Mouse (Mus musculus) common myeloid progenitor, adult 5-6 weeks (primary cell): Measurements from ENCODE around the gene Gba. TPM values are rescaled to one million over a fixed set of nuclear protein-coding genes. Genes with fewer than 3 reads are reported as not detected.
"Not testable (repeated sequence)": the region's sequence is repeated elsewhere in the genome, so short reads cannot be mapped to it uniquely, and the experiment has no call there.

Experiments used
- ATAC-seq: replicated peaks from 2 replicates; pipeline ENCODE4 v1.8.0; 2016; ENCODE audit warnings: low read depth, mild to moderate bottlenecking, moderate TSS enrichment, inconsistent platforms; ENCODE audit not compliant: poor library complexity, severe bottlenecking
- total RNA-seq: library from RNA; stranded (forward); fragments of 200-1000, 187-1606 nt; gene quantifications from 2 replicates; pipeline ENCODE4 v1.2.3, GENCODE M21; 2017

Gene Gba
- 37.8 and 41.5 TPM in 2 replicates for total RNA-seq

DNA sequence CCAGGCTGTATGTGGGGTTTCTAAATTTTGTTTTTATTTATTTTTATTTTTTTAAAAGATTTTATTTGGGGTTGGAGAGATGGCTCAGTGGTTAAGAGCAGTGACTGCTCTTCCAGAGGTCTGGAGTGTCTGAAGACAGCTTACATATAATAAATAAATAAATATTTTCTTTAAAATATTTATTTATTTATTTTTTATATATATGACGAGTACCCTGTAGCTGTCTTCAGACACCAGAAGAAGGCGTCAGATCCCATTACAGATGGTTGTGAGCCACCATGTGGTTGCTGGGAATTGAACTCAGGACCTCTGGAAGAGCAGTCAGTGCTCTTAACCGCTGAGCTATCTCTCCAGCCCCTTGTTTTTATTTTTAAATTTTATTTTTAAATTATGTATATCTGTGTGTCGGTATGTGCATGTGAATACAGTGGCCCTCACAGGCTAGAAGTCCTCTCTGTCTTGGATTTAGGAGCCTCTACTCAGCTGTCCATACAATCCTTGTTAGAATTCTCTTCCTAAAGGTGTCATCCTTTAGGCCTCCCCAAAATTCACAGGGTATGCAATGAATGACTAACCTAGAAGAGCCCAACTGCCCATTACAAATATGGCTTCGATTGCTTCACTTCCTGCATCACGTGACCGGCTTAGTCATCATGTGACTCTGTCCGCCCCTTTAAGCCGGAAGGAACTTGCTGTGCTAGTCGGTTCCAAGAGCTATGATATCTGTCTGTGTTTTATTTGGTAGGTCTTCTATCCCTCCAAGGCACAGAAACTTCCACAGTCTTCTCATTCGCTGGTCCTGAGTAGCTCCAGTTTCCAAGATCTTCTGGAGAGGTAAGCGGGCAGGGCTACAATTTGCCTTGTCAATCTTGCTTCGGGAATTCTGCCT lies at the start of gene Gba:
Gba (plus strand) TSS at position 676 of the 889 bp plus-strand sequence.
- peak; percentile 89 for ATAC-seq

DNA sequence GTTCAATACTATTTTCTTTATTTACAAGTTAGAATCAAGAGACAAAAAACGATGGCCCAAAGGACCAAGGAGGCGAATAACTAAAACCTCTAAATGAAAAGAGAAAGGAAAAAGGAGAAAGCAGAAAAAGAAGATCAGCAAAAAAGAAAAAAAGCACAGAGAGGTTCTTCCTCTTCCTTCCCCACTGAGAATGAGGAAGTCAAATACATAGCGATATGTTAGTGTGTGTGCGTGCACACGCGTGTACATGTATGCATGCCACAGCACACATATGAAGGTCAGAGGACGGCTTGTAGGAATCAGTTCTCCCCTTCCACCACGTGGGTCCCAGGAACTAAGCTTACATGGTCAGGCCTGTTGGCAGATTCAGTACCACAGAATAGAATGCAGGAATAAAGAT lies 45.8 kb upstream of the Gba start:
- ATAC-seq: no peak

DNA sequence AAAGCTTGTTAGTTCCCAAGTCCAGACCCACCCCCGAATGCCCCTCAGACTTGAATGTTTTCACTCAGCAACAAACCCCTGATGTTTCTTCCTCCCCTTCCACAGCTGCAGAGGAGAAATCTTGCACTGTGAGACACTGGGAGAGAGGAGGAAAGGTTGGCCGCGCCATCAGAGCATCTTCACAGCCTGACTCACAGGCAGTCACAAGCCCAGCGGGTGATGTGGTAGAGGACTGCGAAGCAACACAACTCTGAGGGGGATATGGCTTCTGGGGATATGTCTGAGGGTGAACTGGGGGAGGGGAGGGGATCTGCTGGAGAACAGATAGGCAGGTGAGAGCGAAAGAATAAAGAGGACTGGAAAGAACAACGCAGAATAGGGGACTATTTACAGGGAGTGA lies 44.1 kb upstream of the Gba start:
- ATAC-seq: no peak

DNA sequence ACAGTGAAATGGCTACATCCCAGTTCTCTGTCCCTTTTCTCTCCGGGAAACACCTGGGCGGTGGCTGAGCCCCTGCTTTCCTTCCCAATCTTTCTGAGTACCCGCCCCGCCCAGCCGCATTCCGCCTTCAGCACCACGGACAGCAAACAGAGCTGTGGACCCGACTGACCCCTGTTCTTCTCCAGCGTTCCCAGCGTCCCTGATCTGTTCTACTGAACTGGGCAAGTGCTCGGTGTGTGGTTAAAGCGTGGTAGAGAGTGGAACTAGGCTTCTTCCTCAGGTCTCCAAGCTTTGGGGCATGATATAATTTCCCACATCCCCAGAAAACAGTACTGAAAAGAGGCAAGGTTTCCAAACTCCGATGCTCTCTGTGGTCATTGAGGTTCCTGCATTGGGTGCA lies 43.5 kb upstream of the Gba start:
- peak; percentile 53 for ATAC-seq

DNA sequence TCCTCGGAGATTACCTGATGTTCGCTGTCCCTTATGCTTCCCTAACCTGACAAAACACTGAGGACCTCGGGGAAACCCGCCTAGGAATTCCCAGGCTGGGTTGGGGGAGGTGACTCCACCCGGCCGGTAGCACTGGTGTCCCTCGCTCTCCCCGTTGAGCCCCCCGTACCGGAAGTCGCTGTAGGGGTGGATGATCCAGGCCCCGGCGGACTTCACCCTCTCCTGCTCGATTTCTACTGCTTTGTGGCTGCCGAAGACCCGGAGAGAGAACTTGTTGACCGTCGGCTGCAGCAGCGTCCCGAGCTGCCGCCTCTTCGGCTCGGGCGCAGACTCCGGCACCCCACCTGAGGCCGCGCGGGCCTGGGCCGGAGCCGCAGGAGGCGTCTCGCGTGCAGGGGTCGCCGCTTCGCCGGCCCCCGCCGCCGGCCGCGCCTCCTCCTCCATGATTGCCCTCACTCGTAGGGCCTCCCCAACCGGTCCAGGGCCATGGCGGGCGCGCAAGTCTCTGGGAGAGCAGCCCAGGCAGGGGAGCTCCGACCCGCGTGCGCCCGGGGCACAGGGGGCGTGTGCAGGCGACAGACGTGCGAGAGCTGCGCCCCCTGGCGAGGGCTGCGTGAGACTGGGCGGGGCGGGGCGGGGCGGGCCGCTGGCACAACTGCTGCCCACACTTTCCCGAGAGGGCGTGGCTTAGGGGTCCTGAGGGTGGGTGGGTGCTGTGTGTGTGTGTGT lies 42.9 kb upstream of the Gba start, which contains the start of gene Hcn3:
Hcn3 (minus strand) TSS at position 581 of the 729 bp plus-strand sequence.
- ATAC-seq: peak; percentile 47; the same call in 1 of the 2 replicates

DNA sequence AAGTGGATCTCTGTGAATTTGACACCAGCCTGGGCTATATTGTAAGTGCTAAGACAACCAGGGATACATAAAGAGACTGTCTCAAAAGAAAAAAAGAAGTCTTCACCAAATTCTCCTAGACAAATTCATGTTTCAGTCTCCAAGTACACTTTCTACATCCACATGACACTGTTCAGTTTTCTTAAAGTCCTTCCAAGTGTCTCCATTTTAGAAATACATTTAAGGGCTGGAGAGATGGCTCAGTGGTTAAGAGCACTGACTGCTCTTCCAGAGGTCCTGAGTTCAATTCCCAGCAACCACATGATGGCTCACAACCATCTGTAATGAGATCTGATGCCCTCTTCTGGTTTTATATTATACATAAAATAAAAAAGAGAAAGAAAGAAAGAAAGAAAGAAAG lies 41.5 kb upstream of the Gba start:
- not testable (repeated sequence) for ATAC-seq

DNA sequence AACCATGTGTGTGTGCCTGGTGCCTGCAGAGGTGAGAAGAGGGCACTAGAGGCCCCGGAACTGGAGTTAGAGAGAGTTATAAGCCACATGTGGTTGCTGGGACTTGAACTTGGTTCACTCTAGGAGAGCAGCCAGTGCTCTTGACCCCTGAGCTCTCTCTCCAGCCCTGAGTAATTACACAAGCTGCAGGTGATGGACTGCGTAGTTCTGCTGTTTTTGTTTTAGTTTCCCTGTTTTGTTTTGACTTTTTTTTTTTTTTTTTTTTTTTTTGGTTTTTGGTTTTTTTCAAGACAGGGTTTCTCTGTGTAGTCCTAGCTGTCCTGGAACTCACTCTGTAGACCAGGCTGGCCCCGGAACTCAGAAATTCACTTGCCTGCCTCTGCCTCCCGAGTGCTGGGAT lies 40.9 kb upstream of the Gba start:
- ATAC-seq: no peak

DNA sequence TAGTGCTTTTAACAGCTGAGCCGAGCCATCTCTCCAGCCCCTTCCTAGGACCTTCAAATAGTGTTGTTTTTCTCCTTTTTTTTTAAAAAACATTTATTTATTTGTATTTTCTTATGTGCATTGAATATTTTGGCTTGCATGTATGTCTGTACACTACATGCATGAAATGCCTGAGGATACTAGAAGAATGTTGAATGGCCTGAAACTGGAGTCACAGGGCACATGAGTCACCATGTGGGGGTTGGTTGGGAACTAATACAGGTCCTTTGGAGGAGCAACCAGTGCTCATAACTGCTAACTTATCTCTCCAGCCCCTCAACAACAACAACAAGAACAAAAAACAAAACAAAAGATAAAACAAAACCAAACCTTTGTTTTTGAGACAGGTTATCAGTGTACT lies 39.6 kb upstream of the Gba start:
- no peak for ATAC-seq

DNA sequence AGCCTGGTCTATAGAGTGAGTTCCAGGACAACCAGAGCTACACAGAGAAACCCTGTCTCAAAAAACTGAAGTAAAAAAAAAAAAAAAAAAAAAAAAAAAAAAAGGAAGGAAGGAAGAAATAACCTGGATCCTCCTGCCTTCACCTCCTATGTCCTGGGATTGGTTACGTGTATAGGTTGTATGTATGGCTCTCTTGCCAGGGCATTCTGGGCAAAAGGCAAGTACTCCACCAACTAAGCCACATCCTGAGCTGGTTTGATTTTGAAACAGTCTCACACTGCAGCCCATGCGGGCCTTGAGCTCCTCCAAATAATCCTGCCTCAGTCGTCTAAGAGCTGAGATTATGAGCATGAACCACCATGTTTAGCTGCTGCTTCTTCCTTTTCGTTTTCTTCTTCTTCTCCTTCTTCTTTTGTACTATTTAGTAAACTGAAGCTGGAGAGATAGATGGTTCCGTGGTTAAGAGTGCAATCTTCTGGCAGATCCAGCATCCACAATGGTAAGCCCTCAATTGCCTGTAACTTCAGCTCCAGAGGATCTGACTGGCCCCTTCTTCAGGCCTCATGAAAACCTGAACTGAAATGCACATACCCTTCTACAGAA lies 39.0 kb upstream of the Gba start:
- ATAC-seq: no peak

DNA sequence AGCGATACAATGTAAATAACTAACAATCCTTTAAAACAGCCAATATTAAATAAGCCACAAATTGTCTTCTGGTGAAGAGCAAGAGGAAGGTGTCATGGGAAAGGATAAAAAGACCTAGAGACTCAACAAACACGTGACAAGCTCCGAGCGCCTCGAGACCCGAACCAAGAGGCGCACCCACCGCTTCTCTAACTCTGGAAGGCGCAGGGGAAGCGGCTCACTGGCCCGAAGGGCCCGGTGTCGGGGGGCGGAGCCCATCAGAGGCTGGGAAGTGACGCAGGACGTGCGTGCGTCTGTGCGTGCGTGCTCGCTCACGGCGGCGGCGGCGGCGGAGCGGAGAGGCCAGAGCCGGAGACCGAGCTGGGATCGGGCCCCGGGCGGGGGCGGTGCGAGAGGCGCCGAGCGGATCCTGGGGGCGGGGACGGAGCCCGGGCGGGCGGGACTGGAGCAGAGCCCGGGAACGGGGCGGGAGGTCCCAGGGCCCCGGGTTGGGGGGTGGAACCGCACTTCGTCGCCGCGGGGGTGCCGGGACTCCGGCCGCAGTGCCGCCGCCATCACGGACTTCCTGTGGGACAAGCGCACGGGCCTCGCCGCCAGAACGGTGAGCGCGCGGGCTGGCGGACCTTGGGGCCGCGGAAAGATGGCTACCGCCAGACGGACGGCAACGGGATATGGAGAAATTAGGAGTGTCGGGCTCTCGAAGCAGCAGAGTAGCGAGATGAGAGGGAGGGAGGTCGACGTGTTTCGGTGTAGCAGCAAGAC lies 38.0 kb upstream of the Gba start, which contains the start of gene Clk2:
Clk2 (plus strand) TSS at position 290 of the 762 bp plus-strand sequence.
- ATAC-seq: peak; percentile 96

DNA sequence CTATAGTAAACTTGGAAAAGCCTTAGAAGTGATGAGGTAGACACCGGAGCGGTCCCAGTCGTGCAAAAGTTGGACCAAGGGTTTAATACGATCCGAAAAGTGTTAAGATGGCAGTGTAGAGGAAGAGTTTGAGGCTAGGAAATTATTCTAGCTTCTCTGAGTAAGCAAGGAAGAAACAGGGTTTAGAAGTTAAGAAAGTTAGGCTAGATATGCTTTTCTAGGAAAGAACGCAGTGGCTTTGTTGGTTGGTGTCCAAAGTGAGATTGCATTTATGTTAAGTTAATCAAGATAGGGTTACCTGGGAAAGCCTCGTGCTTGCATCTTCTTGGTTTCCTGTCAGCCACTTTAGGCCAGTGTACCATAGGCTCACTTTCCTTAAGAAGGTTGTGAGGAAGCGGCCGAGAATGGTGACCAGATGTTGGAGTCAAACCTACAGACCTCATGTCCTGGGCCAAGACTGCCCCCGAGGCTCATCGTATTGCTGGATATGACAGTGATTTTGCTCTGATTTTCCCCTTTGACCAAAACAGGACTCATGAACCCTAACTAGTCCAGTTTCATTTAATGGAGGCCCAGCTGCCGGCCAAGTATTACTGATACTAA lies 37.4 kb upstream of the Gba start:
- no peak for ATAC-seq

DNA sequence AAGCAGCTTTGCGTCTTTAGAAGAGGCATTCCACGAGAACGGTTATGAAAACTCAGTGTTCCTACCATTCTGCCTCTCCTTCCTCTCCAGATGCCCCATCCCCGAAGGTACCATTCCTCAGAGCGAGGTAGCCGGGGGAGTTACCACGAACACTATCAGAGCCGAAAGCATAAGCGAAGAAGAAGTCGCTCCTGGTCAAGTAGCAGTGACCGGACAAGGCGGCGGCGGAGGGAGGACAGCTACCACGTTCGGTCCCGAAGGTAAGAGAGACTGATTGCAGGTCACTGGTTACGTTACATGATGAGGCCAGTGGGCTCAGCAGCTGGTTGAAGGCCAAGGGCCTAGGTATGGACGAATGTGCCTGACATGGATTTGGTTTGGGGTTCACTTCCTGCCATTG lies 35.8 kb upstream of the Gba start:
- no peak for ATAC-seq

DNA sequence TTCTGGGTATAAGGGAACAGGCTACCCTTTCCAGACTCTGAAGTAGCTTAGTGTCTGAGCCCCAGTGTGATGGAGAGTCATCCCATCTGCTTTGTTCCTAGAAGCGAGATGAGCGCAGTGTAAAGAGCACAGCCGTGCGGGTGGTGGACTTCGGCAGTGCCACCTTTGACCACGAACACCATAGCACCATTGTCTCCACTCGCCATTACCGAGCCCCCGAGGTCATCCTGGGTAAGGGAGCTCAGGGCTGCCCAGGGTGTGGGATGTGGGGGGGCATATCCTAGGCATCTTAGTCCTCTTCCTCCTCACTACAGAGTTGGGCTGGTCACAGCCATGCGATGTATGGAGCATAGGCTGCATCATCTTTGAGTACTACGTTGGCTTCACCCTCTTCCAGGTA lies 27.9 kb upstream of the Gba start:
- no peak for ATAC-seq

DNA sequence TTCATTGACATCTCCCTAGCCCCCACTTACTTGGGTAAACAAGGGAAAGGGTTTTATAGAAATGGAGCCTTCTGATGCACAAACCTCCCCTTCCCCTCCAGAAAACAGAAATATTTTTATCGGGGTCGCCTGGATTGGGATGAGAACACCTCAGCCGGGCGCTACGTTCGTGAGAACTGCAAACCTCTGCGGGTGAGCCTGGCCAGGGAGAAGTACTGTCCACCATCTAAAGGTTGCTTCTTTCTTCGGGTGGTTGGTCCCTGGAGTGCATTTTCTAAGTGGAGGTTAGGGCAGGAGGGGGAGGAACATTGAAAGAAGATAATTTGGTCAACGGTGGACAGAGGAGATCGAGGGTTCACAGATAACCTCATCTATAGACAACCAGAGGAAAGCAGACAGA lies 27.2 kb upstream of the Gba start:
- no peak for ATAC-seq

DNA sequence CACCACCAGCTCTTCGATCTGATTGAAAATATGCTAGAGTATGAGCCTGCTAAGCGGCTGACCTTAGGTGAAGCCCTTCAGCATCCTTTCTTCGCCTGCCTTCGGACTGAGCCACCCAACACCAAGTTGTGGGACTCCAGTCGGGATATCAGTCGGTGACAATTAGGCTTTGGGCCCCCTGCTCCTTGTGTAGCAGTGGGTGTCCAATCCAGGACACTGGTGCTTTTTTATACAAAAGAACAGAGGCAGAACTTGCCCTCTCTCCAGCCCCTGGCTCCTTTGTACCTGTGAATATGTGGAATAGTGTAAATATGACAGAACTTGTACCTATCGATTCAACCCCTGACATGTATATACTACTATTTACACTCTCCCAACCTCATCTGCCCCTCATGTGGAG lies 26.3 kb upstream of the Gba start:
- ATAC-seq: no peak

DNA sequence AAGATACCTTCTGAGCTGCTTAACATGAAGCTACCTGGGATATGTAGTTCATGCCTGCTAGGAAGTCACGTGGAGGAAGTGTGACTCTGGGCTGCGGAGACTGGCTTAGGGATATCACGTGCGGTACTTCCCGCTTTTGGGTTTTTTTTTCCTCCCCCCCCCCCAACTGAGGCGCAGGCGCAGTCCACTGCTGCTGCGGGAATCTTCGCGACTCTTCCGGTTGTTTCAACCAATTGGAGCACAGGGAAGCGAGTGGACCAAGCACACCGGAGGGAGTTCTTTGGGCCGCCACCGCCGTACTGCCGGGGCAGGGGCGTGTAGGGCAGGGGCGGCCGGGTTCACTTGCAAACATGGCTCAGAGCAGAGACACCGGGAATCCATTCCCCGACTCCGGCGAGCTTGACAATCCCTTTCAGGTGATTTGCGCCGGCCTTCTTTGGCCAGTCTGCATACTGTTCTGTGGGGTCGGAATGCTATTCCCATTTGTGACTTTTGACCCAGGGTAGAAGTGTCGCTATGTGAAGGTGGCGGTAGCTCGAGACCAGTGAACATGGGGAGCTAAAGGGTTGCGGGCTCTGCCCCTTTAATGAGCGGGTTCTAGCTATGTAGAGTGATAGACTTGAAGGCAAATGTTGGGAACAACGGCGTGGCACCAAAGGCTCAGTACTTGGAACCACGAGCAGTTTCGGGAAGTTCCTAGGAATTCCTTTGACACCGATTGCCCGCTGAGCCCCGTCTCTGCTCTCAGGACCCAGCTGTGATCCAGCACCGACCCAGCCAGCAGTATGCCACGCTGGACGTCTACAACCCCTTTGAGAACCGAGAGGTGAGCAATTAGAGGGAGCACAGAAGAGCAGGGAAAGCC lies 25.3 kb upstream of the Gba start, which contains the start of gene Scamp3:
Scamp3 (plus strand) TSS at position 232 of the 865 bp plus-strand sequence.
- peak; percentile 90 for ATAC-seq

DNA sequence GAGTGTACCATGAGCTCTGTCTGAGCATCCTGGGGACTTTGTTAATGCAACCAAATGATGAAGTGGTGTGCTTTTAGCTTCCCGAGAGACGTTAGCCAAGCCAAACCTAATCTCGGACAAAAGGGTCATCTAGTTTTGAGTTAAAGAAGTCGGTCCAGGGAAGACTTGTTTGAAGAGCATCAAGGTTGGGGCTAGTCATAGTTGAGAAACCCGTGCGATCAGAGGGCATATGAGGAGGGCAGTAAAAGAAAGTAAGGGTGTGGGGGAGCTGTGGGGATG lies 24.7 kb upstream of the Gba start:
- no peak for ATAC-seq

DNA sequence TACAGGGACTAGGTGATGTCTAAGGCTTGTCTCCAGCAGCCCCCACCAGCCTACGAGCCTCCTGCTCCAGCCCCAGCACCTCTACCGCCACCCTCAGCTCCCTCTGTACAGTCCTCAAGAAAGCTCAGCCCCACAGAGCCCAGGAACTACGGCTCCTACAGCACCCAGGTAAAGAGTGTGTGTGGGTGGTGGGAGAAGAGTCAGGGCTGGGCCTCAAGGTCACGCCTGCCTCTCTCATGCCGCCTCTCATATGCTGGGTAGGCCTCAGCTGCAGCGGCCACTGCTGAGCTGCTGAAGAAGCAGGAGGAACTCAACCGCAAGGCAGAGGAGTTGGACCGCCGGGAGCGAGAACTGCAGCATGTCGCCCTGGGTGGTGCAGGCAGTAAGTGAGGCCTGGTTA lies 23.7 kb upstream of the Gba start:
- no peak for ATAC-seq
